Mouse (Mus musculus) stomach, postnatal 0 days (tissue): ENCODE measurements around the gene Atxn1.

Experiments used
- CTCF ChIP-seq: IDR thresholded peaks from 2 replicates; pipeline ENCODE4 v1.5.1; 2016; ENCODE audit warnings: antibody characterized with exemption, low read depth, mild to moderate bottlenecking, moderate library complexity
- EP300 ChIP-seq: optimal IDR thresholded peaks from 2 replicates; pipeline ENCODE3; 2016; ENCODE audit warnings: antibody characterized with exemption

GRCm38 (mm10) chr13:45775516-45775915 is 189.3 kb downstream of the Atxn1 start:
- TF ChIP-seq CTCF: no peak
- no peak for TF ChIP-seq EP300
